Mouse (Mus musculus) T-cell, adult 2 months (primary cell): ENCODE measurements around the gene Xpa.

Experiments
- DNase-seq: peaks from one replicate; pipeline ENCODE4 v3.0.0; 2022; ENCODE audit warnings: low spot score

Xpa gene

GRCm38 (mm10) chr4:46144323-46144722 lies 51.8 kb downstream of the Xpa start:
- peak; percentile 39 for DNase-seq

DNA sequence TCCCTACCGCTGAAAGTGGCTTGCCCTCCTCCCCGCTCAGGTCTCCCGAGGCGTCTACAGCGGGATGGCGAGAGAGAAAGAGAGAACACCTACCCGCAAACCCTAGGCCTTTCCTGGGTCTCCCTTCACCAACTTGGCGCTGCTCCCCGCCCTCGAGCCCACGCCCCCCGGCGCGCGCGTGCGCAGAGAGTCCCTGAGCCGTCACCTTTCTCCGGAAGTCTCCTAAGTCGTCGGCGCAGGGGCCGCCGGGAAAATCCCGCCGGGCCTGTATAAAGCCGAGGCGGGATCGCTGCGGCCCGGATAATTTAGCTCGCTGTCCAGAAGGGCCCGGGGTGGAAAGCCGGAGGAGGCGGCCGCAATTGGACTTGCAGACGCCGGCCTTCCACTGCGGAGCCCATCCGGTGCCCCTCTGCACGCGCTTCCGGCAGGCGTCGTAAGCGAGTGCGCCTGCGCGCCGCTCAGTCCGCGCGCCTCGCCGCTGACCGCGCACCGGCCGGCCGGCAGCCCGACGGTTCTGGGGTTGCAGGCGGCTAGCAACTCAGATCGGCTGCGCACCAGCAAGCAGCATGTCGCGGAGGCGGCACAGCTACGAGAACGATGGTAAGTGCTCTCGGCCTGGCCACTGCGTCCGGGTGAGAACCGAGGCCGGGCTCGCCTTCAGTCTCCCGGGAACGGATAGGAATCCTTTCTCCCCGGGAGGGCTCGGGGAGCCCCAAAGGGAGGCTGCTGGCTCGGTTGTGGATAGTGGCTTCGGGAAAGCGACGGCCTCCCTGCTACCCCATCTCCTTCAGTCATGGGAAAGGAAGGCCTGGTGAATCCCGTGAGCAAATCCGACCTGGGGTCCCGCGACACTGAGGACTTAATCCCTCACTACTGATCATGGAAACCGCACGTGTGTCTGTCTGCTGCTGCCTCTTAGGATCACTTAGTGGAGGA lies 57.6 kb downstream of the Xpa start, which contains the start of the genes Ncbp1 and Tstd2:
TSS of gene Ncbp1 (plus strand) at position 327 of the 936 bp plus-strand sequence.
TSS of gene Tstd2 (minus strand) at position 408 of the 936 bp plus-strand sequence.
- peak; percentile 90 for DNase-seq

DNA sequence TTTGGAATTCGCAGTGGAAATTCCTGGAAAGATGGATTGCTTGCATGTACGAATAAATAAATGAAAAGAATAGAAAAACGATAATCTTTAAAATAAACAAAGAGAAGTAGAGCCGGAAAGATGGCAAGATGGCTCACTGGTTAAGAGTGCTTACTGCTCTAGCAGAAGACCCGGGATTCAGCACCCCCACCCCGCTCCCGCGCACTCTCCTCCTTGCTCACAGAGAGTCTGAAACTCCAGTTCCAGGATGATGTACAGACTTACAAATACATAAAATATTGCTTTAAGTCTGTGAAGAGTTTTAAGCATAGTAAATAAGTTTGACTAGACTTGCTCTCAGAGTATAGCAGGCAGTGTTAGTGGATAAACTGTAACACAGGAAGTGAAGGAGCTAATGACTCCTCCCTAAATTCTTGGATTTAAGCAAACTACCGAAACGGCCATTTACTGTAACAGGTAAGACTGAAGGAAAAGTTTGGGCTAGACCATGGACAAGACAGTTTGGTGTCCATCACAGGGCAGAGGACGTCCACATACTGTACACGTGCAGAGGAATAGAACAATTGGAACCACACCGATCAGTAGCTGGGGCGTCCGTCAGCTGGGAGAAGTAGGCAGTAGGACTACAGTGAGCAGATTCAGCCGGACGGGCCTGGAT lies 58.4 kb downstream of the Xpa start:
- DNase-seq: no peak

DNA sequence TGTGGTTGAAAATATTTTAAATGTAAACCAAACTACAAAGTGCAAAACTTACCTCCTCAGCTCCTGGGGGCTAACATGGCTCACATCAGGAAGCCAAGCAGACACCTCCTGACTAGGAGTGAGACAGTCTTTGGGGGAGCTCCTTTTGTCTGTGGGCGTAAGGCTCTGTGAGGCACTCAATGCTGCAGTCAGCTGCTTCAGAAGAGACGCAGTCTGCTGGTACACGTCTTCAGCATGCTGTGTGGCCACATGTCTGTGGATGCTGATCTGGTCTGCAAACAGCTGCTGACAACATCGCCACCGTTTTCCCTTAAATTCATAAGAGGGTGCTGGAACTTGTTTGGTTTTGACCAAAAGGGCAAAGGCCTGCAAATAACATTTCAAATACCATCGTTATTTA lies 64.3 kb downstream of the Xpa start:
- DNase-seq: no peak

- peak; percentile 51 for DNase-seq
These were observed 65.9 kb downstream of the Xpa start for GRCm38 (mm10) chr4:46130221-46130620.

- DNase-seq: no peak
These were observed 66.7 kb downstream of the Xpa start for GRCm38 (mm10) chr4:46129311-46130004.

- peak; percentile 48 for DNase-seq
These were observed 69.6 kb downstream of the Xpa start for GRCm38 (mm10) chr4:46126541-46126940.

DNA sequence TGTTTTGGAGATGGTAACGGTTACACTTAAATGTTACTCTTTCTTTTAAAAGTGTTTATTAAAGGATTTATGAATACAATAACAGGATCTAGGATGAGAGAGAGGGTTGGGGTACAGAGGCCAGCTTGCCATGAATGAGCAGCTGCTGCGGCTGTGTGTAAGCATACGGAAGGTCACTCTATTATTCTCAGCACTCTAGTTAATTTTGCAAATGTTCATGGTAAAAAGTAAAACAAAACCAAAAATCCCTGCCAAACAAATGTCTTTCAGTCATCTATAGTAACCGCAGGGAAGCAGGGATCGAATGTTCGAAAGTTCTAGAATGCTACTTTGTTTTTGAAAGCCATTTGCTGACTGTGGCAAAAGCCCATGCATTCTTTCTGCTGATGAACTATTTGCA lies 72.8 kb downstream of the Xpa start:
- no peak for DNase-seq

DNA sequence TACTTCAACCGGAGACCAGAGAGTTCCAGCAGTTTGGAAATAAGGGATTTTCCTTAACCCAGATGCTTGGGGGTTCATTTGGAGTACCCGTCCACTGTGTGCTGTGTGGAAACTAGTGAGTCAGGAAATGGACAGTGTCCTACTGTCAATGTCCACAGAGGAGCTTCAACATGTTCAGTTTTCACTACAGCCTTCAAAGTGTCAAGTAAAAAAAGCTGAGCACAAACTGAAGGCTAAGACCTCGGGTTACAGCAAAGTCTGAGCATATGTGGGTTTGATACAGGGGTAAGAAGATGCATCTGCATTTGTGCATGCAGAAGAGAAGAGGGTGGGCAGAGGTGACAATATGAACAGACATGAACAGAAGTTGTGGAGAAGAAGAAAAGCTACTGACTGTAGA lies 75.3 kb downstream of the Xpa start:
- DNase-seq: no peak

DNA sequence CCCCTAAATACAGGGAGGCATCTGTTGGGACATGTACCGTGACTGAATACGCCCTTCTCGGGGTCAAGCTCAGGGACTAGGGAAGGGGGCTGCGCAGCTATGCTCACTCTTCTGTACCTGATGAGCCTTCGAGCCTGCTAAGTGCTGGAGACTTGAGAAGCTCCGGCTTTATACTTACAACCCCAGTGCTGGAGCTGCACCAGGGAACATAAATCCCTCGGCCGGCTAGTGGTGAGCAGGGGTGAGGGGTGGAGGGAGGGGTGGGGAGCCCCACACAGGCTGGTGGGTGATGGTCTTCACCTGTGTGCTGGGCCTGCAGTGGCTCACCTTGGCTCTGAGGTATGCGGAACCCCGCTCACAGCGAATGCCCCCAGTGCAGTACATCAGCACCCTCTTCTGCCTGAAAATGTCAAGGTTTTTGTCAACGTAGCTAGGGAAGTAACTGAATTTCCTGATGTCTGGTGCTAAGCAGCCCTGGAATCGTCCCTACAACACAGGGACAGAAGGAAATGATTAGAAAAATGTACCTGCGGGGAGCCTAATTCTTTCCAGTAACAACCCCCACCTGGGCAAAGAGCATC lies 76.5 kb downstream of the Xpa start:
- DNase-seq: no peak

DNA sequence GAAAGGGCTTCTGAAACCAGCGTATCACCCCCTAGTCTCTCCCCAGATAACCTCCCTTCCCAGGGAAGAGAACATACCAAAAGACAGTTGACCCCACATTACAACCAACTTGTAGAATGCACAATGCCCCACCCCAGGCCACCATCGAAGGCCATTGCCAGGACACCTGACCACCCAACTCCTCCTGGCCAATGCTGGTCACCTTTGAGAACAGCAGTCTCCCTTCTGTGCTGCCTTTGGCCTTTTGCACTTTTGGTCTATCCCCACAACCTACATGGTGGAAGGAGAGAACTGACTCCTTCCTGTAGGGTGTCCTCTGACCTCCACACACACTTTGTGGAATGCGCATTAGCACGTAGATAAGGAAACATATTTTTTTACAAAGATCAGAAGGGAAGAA lies 78.6 kb downstream of the Xpa start:
- no peak for DNase-seq

DNA sequence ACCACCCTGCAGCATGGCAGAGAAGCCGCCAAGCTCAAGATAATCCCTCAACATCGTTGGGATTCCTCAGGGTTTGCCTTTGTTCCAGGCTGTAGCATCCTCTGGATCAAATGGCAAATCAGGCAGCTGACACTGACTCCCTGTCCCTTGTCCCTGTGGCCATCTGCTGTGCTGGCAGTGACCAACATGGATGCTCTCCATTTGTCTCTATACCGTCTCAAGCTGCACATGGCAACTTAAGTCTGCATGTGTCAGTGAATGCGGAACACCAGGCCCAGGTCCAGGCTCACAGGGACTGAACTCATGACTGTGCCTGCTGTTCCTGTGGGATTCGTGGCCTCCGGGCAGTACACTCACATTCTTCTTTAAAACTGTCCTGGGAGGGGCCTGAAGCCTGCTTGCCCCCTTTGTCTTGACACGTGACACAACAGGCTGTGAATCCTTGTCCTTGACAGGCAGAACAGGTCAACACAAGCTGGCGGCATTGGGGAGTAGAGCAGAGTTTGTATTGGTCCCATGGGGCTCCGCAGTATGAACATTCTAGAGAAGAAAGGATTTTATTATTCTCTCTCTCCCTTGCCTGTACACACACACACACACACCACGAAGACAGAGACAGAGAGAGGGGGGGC lies 79.5 kb downstream of the Xpa start:
- no peak for DNase-seq

DNA sequence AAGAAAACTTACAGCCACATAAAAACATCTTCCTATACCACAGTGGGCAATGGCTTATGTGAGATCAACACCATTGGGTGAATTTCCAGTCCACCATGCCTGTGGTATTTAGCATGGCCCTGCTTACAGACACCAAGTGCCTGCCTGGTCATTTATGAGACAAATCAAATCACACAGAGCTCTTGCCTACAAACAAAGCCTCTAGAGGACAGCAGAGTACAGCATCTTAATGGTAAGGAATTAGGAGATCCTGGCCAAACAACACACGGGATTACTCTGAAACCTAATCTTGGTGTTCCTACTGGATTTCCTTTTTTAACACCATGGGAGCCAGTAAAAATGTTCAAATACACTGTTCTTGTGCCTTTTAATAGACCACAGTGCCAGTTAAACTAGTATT lies 80.8 kb downstream of the Xpa start:
- DNase-seq: no peak

DNA sequence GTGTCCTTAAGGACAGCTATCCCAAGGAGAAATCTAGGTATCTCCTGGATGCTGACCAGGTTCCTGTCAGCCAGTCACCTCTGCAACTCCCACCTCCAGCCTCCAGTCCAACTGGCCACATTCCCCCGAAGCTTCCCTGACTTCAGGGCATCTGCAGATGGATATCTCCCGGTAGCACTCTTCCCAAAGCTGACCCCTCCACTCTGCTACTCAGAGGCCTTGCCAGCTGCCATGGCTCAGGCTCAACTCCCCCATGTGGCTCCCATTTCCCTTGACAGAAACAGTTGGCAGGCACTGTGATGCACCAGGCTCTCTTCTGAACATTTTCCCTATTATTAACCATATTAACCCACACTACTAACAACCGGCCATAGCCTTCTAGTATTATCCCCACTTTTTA lies 84.8 kb downstream of the Xpa start:
- no peak for DNase-seq

- no peak for DNase-seq
These were observed 86.0 kb downstream of the Xpa start for GRCm38 (mm10) chr4:46110084-46110483.
